ENCODE assay signal across 26 mouse cellular contexts in the genomic region with DNA sequence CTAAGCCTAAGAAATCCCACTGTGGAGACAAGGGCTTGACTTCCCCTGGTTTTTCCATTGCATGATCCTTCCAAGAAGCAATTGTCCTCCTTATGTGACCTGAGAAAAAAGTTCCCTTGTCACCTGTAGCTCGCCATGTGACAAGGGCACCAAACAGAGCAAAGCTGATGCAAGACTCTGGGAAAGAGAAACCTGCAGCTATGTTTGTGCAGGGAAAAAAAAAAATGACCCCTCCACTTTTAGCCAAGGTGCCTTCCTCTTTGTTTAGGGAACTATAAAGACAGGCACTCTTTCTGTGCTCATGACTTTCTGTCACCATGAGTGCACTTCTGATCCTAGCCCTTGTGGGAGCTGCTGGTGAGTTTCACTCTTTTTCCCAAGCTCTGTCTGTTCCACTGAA. TPM values are rescaled to one million over a fixed set of nuclear protein-coding genes. Genes with fewer than 3 reads are reported as not detected.
DNase-seq lines count a peak whose midpoint lies in the region; ATAC-seq and TF ChIP-seq lines count a peak whose summit lies in the region.
"Had no signal": no experiment of that assay in that cellular context is flagged by ENCODE, and none has a peak within 500 bp of the region (broad histone marks: within the 10 kb centered on the region; RNA-seq: fewer than 3 reads in every experiment).

A gene (plus strand): TSS at position 301 of the 400 bp plus-strand sequence.

- DNase-seq in spleen, adult 2 months (ENCODE audit: low read depth in 1 of 2, low spot score in 2 of 2) = no peak
- no peak for DNase-seq in spleen, adult 18-20 months
- no peak for DNase-seq in intestine, embryonic 14.5 days (ENCODE audit: low spot score)
- no peak for DNase-seq in lung, postnatal 14 days
- DNase-seq in gastrocnemius, postnatal 36 days = no peak
- no peak for DNase-seq in retina, embryonic 14.5 days (ENCODE audit: low spot score)
- DNase-seq: adrenal gland, postnatal 10 days; B cell, adult 2 months; cerebellum, adult 11 months; cerebellum, adult 9-10 months; cerebellum, postnatal 25 days; gastrocnemius, postnatal 14 days; heart, adult 11 months; heart, postnatal 4 days had no signal

- no peak within 1 kb of the TSS for H3K27ac ChIP-seq in spleen, adult 2 months (ENCODE audit: insufficient read depth, low read length)
- H3K27ac ChIP-seq in intestine, embryonic 14.5 days (ENCODE audit: low read depth) = no peak within 1 kb of the TSS
- H3K27ac ChIP-seq: embryonic facial prominence, embryonic 12.5 days; forebrain, embryonic 12.5 days; heart, embryonic 13.5 days; hindbrain, embryonic 12.5 days had no signal

- TF ChIP-seq POLR2A in spleen, adult 2 months (IDR thresholded peaks at IDR 0.05; ENCODE audit: low read depth, low read length) = no peak

- WGBS in spleen, adult 2 months = 79% methylated on average over 1 of the region's 1 CpGs
- WGBS in intestine, embryonic 14.5 days = 86% methylated on average over 1 of the region's 1 CpGs

- H3K9ac ChIP-seq in intestine, embryonic 14.5 days (ENCODE audit: low read length) = no peak within 1 kb of the TSS
- H3K9ac ChIP-seq: embryonic facial prominence, embryonic 12.5 days; forebrain, embryonic 12.5 days; heart, embryonic 13.5 days; hindbrain, embryonic 12.5 days had no signal

- no peak for TF ChIP-seq CTCF in spleen, adult 2 months (IDR thresholded peaks at IDR 0.05; ENCODE audit: extremely low read depth, insufficient read depth, insufficient read length, insufficient replicate concordance)

- H3K4me1 ChIP-seq in spleen, adult 2 months (ENCODE audit: control insufficient read depth, insufficient read depth, insufficient read length) = no peaks in the 10 kb centered on the region
- H3K4me1 ChIP-seq in intestine, embryonic 14.5 days (replicated peaks; ENCODE audit: control insufficient read depth, insufficient read depth, low read length) = no peaks in the 10 kb centered on the region
- H3K4me1 ChIP-seq: embryonic facial prominence, embryonic 12.5 days; forebrain, embryonic 12.5 days; heart, embryonic 13.5 days; hindbrain, embryonic 12.5 days had no signal

- no peak within 1 kb of the TSS for H3K4me3 ChIP-seq in spleen, adult 2 months (ENCODE audit: extremely low read depth, insufficient read depth, insufficient read length)
- no peak within 1 kb of the TSS for H3K4me3 ChIP-seq in intestine, embryonic 14.5 days (ENCODE audit: low read depth, low read length)
- H3K4me3 ChIP-seq: embryonic facial prominence, embryonic 12.5 days; forebrain, embryonic 12.5 days; heart, embryonic 13.5 days; hindbrain, embryonic 12.5 days had no signal

- intact Hi-C loops in gastrocnemius, postnatal 36 days (cut with DNase I) = no loop called here

- H3K9me3 ChIP-seq in intestine, embryonic 14.5 days (ENCODE audit: control insufficient read depth, low read length) = no peaks in the 10 kb centered on the region
- H3K9me3 ChIP-seq: embryonic facial prominence, embryonic 12.5 days; forebrain, embryonic 12.5 days; G1E; heart, embryonic 13.5 days; hindbrain, embryonic 12.5 days had no signal

- no peaks in the 10 kb centered on the region for H3K36me3 ChIP-seq in spleen, adult 2 months (ENCODE audit: control insufficient read depth, insufficient read depth, low read length)
- H3K36me3 ChIP-seq in intestine, embryonic 14.5 days (ENCODE audit: control insufficient read depth, insufficient read depth, low read length) = no peaks in the 10 kb centered on the region
- H3K36me3 ChIP-seq: embryonic facial prominence, embryonic 12.5 days; forebrain, embryonic 12.5 days; G1E; heart, embryonic 13.5 days; hindbrain, embryonic 12.5 days had no signal

- no peak for ATAC-seq in intestine, embryonic 14.5 days (replicated peaks; ENCODE audit: low FRiP score, low TSS enrichment, low read depth)
- ATAC-seq in megakaryocyte, adult 5-6 weeks (ENCODE audit: poor library complexity, severe bottlenecking) = peak; percentile 29
- ATAC-seq: CD4-positive, CD25-positive, alpha-beta regulatory T cell, adult 4 months; forebrain, embryonic 16.5 days; hindbrain, embryonic 16.5 days had no signal

- H3K27me3 ChIP-seq in spleen, adult 2 months (ENCODE audit: control insufficient read depth, insufficient read depth, low read length) = no peaks in the 10 kb centered on the region
- H3K27me3 ChIP-seq in intestine, embryonic 14.5 days (replicated peaks; ENCODE audit: control insufficient read depth, insufficient read depth, low read length) = no peaks in the 10 kb centered on the region
- H3K27me3 ChIP-seq: embryonic facial prominence, embryonic 12.5 days; forebrain, embryonic 12.5 days; heart, embryonic 13.5 days; hindbrain, embryonic 12.5 days had no signal

- H3K4me2 ChIP-seq in intestine, embryonic 14.5 days (ENCODE audit: low read length) = no peak within 1 kb of the TSS
- H3K4me2 ChIP-seq: embryonic facial prominence, embryonic 12.5 days; forebrain, embryonic 12.5 days; heart, embryonic 13.5 days; hindbrain, embryonic 12.5 days had no signal

RNA-seq across cellular contexts. Expression of the gene that starts here (rescaled TPM):
- polyA plus RNA-seq in spleen, adult 2 months (2012; rRNA removed) = 9,234 and 9,806 TPM in 2 replicates
- 14.1 TPM in 1 of 2 replicates, not detected in the other for polyA plus RNA-seq in intestine, embryonic 14.5 days (2014; fragmentation: Nextera tagmentation; extraction: Ambion mirVana)
- 0.41 TPM in 1 of 2 replicates, not detected in the other for total RNA-seq in megakaryocyte, adult 5-6 weeks (2015)
- not detected in 2 replicates for total RNA-seq in megakaryocyte, adult 5-6 weeks (2017)
- not detected for total RNA-seq in gastrocnemius, postnatal 36 days (2021)
- total RNA-seq: adrenal gland, postnatal 10 days; G1E; gastrocnemius, adult 18-20 months; gastrocnemius, postnatal 14 days; heart, postnatal 4 days had no signal
- polyA plus RNA-seq: brain, embryonic 14.5 days; embryonic facial prominence, embryonic 12.5 days; forebrain, embryonic 12.5 days; forebrain, embryonic 16.5 days; G1E; heart, embryonic 13.5 days; heart, postnatal 0 days; hindbrain, embryonic 12.5 days; hindbrain, embryonic 16.5 days had no signal

Comparison
In these comparisons a context has a peak if more than half of its experiments do, and no peak if none do; other contexts are left out.
1. RNA of the gene that starts here (polyA plus RNA-seq): 9,234 to 9,806 TPM in spleen, adult 2 months; 14.1 TPM in intestine, embryonic 14.5 days; every median in the first group is over 100 times any median in the second.
2. Peak in ATAC-seq in megakaryocyte, adult 5-6 weeks; RNA of the gene not detected or under 1 TPM.